In genomic region chrX:44367280-44367645, GRCm38 (mm10) we compare ENCODE assay signal across 8 mouse cellular contexts. TPM values are rescaled to one million over a fixed set of nuclear protein-coding genes. Genes with fewer than 3 reads are reported as not detected.
DNase-seq lines count a peak whose midpoint lies in the region; ATAC-seq lines count a peak whose summit lies in the region.
"Had no signal": no experiment of that assay in that cellular context is flagged by ENCODE, and none has a peak within 500 bp of the region (broad histone marks: within the 10 kb centered on the region; RNA-seq: fewer than 3 reads in every experiment).

No protein-coding gene starts in this region.

- peak overlapping the region; percentile 45 for H3K4me3 ChIP-seq in lung, embryonic 15.5 days
- peak overlapping the region; percentile 53 for H3K4me3 ChIP-seq in forebrain, embryonic 15.5 days
- peak overlapping the region; percentile 50 for H3K4me3 ChIP-seq in limb, embryonic 15.5 days
- H3K4me3 ChIP-seq in stomach, embryonic 16.5 days (replicated peaks; ENCODE audit: low read length) = peak overlapping the region; percentile 53
- H3K4me3 ChIP-seq: erythroblast, embryonic 14.5 days had no signal

- H3K4me2 ChIP-seq in lung, embryonic 15.5 days = peak overlapping the region; percentile 76
- H3K4me2 ChIP-seq in forebrain, embryonic 15.5 days (replicated peaks) = peak overlapping the region; percentile 71
- peak overlapping the region; percentile 63 for H3K4me2 ChIP-seq in limb, embryonic 15.5 days
- peak overlapping the region; percentile 58 for H3K4me2 ChIP-seq in stomach, embryonic 16.5 days (ENCODE audit: low read depth, low read length)

- H3K27me3 ChIP-seq in lung, embryonic 15.5 days = no peaks in the 10 kb centered on the region
- H3K27me3 ChIP-seq in forebrain, embryonic 15.5 days = no peaks in the 10 kb centered on the region
- no peaks in the 10 kb centered on the region for H3K27me3 ChIP-seq in limb, embryonic 15.5 days
- H3K27me3 ChIP-seq in stomach, embryonic 16.5 days (ENCODE audit: control insufficient read depth, insufficient read depth, low read length) = no peaks in the 10 kb centered on the region

- H3K36me3 ChIP-seq in lung, embryonic 15.5 days = no peaks in the 10 kb centered on the region
- no peaks in the 10 kb centered on the region for H3K36me3 ChIP-seq in forebrain, embryonic 15.5 days
- no peaks in the 10 kb centered on the region for H3K36me3 ChIP-seq in limb, embryonic 15.5 days
- H3K36me3 ChIP-seq in stomach, embryonic 16.5 days (ENCODE audit: control insufficient read depth, insufficient read depth, low read length) = no peaks in the 10 kb centered on the region

- ATAC-seq in lung, embryonic 15.5 days (ENCODE audit: borderline replicate concordance, extremely low read depth, low FRiP score, low TSS enrichment) = no peak; the same call in 1 of the 2 replicates
- 0 out of 2 replicates have a peak, but pooled peaks have one; percentile 8 for ATAC-seq in forebrain, embryonic 15.5 days (replicated peaks)
- no peak for ATAC-seq in limb, embryonic 15.5 days (ENCODE audit: insufficient number of reproducible peaks, low FRiP score, low TSS enrichment, low read depth)
- ATAC-seq in stomach, embryonic 16.5 days (ENCODE audit: insufficient read depth, low FRiP score) = no peak
- ATAC-seq in erythroid progenitor cell, adult 5-6 weeks (replicated peaks; ENCODE audit: low FRiP score, poor library complexity, severe bottlenecking) = no peak

- no peak overlapping the region for H3K9ac ChIP-seq in lung, embryonic 15.5 days
- peak overlapping the region; percentile 53; the same call in 1 of the 2 replicates for H3K9ac ChIP-seq in forebrain, embryonic 15.5 days (replicated peaks)
- H3K9ac ChIP-seq in limb, embryonic 15.5 days = no peak overlapping the region
- H3K9ac ChIP-seq in stomach, embryonic 16.5 days (ENCODE audit: low read length) = peak overlapping the region; percentile 72

- no peaks in the 10 kb centered on the region for H3K4me1 ChIP-seq in lung, embryonic 15.5 days
- no peaks in the 10 kb centered on the region for H3K4me1 ChIP-seq in forebrain, embryonic 15.5 days
- no peaks in the 10 kb centered on the region for H3K4me1 ChIP-seq in limb, embryonic 15.5 days
- H3K4me1 ChIP-seq in stomach, embryonic 16.5 days (ENCODE audit: control insufficient read depth, insufficient read depth, low read length) = no peaks in the 10 kb centered on the region

- no peaks in the 10 kb centered on the region for H3K9me3 ChIP-seq in lung, embryonic 15.5 days
- no peaks in the 10 kb centered on the region for H3K9me3 ChIP-seq in forebrain, embryonic 15.5 days
- H3K9me3 ChIP-seq in limb, embryonic 15.5 days = no peaks in the 10 kb centered on the region
- H3K9me3 ChIP-seq in stomach, embryonic 16.5 days (replicated peaks; ENCODE audit: control insufficient read depth, low read length) = no peaks in the 10 kb centered on the region

- WGBS in lung, embryonic 15.5 days = 68% methylated on average over 14 of the region's 14 CpGs
- WGBS in forebrain, embryonic 15.5 days = 72% methylated on average over 14 of the region's 14 CpGs
- WGBS in limb, embryonic 15.5 days = 77% methylated on average over 14 of the region's 14 CpGs
- WGBS in stomach, embryonic 16.5 days = 65% methylated on average over 14 of the region's 14 CpGs

- DNase-seq in lung, postnatal 4 days = no peak
- DNase-seq in thymus, postnatal 10 days (ENCODE audit: low spot score in 2 of 2) = no peak

- no peak overlapping the region for H3K27ac ChIP-seq in lung, embryonic 15.5 days
- no peak overlapping the region for H3K27ac ChIP-seq in forebrain, embryonic 15.5 days (replicated peaks)
- H3K27ac ChIP-seq in limb, embryonic 15.5 days = no peak overlapping the region
- no peak overlapping the region for H3K27ac ChIP-seq in stomach, embryonic 16.5 days (ENCODE audit: low read length)

RNA-seq across cellular contexts. Expression of gene Dcaf12l2, which starts 0.9 kb away (rescaled TPM):
- polyA plus RNA-seq in lung, embryonic 15.5 days (2015; fragmentation: Nextera tagmentation; extraction: Ambion mirVana) = 1.1 and 1.4 TPM in 2 replicates
- 1.2 and 1.3 TPM in 2 replicates for polyA plus RNA-seq in forebrain, embryonic 15.5 days (2015; fragmentation: Nextera tagmentation; extraction: Ambion mirVana)
- polyA plus RNA-seq in limb, embryonic 15.5 days (2015; fragmentation: Nextera tagmentation; extraction: Ambion mirVana) = 2.2 and 2.5 TPM in 2 replicates
- 1.9 and 2.2 TPM in 2 replicates for polyA plus RNA-seq in stomach, embryonic 16.5 days (2015; fragmentation: Nextera tagmentation; extraction: Ambion mirVana)
- not detected in 2 replicates for total RNA-seq in erythroid progenitor cell, adult 5-6 weeks (2015; ENCODE audit: low replicate concordance)
- total RNA-seq in erythroid progenitor cell, adult 5-6 weeks (2017; ENCODE audit: low replicate concordance) = not detected in 2 replicates
- polyA plus RNA-seq: erythroblast, embryonic 14.5 days had no signal

Comparison
In these comparisons a context has a peak if more than half of its experiments do, and no peak if none do; other contexts are left out.
1. H3K9ac ChIP-seq: peak in forebrain, embryonic 15.5 days (single experiment) and stomach, embryonic 16.5 days (single experiment); none in lung, embryonic 15.5 days (single experiment) and limb, embryonic 15.5 days (single experiment).
2. Peak in every context shown above with its lines, with median percentiles within 50 percentile points of each other: H3K4me2 ChIP-seq and H3K4me3 ChIP-seq.